Mouse (Mus musculus) heart, adult 2 months (tissue): ENCODE data around the gene Hist3h2ba.
A peak's percentile ranks its signal among the peaks of the same experiment; 100 is the strongest.

Experiments used
- CTCF ChIP-seq: fragments of 200-600 bp; IDR thresholded peaks from 2 replicates; pipeline ENCODE4 v1.8.1; 2022; ENCODE audit warnings: antibody characterized with exemption, mild to moderate bottlenecking, moderate library complexity
- POLR2A ChIP-seq: fragments of 200-500 bp; IDR thresholded peaks from 2 replicates; pipeline ENCODE4 v1.6.1; 2011; ENCODE audit warnings: mild to moderate bottlenecking, low read depth, low read length, control low read depth; ENCODE audit not compliant: insufficient read depth

DNA sequence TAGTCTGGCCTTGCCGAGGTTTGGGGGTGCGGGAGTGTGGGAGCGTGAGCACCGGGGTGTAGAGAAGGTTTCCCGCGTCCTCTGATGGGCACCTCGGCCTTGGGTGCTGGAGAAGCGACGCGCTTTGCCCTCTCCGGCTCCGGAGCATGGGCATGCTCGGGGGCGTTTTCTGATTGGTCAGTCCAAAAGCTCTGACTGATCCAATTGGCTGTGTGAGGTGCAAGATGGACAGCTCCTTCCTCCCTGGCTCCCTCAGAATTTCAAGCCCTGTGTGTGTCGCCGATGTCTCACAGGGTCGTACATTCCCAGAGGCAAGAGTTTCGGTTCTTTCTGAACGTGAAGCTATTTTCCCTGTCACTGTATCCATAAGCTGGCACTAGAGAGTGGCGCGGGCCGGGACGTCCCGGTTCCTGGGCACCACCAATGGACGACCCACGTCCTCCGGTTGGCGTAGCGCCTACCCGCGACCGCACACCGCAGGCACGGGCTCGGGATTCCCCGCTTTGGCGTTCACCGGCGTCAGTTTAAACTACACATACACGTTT lies 11.3 kb downstream of the Hist3h2ba start:
- TF ChIP-seq CTCF, result peak; percentile 43
- TF ChIP-seq POLR2A, result 0 out of 2 replicates have a peak, but pooled peaks have one; percentile 20
